Mouse (Mus musculus): Measurements from ENCODE around the gene Ccdc107.
A peak's percentile ranks its signal among the peaks of the same experiment; 100 is the strongest.

Ccdc107 gene

DNA sequence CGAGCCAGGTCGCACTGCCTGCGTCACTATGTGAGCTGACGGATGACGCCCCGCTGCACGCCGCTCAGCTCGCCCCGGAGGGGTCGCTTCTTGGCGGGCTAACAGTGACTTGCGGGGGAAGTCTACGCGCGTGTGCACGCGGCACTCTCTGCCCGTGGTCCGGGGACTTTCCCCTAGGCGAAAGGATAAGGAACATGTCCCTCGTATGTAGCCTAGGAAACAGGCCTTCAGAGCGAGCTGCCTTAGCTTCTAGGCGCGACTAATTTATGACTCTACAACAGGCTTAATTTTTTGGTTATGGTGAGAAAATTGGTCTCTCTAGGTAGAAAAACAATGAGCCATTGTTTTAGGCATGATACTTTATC, at the start of gene Ccdc107:
Gene Ccdc107, plus strand, starts transcription at position 80 of the 365 bp plus-strand sequence.
- DNase-seq: peak; percentile 89 to 96

DNA sequence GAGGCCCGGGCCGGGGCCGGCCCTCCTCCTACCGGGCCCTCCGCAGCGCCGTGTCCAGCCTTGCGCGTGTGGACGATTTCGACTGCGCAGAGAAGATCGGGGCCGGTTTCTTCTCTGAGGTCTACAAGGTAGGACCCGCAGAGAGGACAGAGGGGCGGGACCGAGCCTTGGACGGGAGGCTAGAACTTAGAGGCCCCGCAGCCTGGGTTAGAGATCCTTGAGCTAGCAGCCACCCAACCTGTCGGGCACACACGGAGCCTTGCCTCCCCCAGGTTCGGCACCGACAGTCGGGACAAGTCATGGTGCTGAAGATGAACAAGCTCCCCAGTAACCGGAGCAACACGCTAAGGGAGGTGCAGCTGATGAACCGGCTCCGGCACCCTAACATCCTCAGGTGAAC, 49.2 kb upstream of the Ccdc107 start:
- peak; percentile 51 to 52 for DNase-seq

DNA sequence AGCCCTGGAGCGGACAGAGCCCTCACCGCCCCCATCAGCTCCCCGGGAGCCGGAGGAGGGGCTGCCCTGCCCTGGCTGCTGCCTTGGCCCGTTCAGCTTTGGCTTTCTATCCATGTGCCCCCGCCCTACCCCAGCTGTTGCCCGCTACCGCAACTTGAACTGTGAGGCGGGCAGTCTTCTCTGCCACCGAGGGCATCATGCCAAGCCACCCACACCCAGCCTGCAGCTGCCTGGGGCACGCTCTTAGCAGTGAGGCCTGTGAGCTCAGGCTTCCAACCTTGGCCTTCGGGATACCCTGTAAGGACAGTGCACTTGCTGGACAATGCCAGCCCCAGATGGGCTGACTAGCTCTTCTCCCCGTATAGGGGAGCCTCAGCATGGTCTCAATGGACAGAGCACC, 45.4 kb upstream of the Ccdc107 start:
- DNase-seq: peak in 1 of 2 experiments; percentile 44

- DNase-seq: peak; percentile 72 to 75
Observed at GRCm38 (mm10) chr4:43448554-43448953, 44.1 kb upstream of the Ccdc107 start.

GRCm38 (mm10) chr4:43452315-43452714, 40.4 kb upstream of the Ccdc107 start:
- DNase-seq: no peak

GRCm38 (mm10) chr4:43453413-43453812, 39.3 kb upstream of the Ccdc107 start:
- DNase-seq: no peak

GRCm38 (mm10) chr4:43454041-43454836, 38.5 kb upstream of the Ccdc107 start, which contains the start of gene Cd72:
TSS of gene Cd72 (minus strand) at chr4:43454628.
- peak in 1 of 2 experiments; percentile 31 for DNase-seq

DNA sequence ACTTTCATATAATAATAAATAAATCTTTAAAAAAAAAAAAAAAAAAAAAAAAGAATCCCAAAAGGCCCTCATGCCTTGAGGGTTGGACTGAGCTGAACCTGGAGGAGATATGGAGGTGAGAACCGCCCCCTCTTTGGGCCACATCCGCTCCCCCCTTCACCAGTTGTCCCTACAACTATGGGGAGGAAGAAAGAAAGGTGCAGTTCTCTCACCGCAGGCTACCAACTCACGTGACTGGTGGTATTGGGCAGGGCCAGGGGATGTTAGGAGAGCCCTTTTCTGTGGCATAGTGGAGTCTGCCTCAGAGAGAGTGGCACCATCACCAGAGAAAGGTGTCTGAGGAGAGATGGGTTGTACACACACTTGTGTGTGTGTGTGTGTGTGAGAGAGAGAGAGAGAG, 36.2 kb upstream of the Ccdc107 start:
- no peak for DNase-seq

GRCm38 (mm10) chr4:43457124-43457523, 35.6 kb upstream of the Ccdc107 start:
- no peak for DNase-seq

DNA sequence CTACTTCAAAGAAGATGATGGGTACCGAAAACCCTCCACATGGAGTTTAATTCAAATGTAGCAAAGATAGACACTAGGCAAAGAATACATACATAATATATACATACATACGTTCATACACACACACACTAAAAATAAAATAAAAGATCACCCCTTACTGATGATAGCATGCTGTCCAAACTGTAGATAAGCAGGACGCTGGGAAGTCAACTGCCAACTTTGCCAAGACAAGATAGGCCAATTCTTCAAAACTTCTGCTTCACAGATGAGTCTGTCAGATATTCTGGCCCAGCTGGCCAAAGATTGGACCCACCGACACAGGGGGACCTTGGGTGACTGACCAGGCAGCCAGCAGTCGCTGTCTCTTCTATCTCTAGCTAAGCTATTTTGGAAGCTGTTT, 29.6 kb upstream of the Ccdc107 start:
- DNase-seq: no peak

GRCm38 (mm10) chr4:43465935-43466334, 26.8 kb upstream of the Ccdc107 start:
- no peak for DNase-seq

DNA sequence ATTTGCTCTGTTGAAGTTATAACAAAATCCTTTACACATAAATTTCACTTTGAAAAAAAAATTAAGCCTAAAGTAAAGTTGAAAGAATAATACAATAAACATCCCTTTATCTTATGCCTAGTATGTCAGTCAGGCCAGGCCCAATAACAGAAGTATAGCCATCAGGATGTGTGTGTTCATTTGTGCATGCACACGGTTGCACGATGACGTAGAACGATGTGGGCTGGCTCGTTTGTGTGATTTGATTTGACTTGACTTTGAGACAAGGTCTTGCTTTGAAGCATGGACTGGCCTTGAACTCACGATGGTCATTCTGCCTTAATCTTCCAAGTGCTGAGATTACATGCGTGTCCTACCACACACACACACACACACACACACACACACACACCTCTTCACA, 25.8 kb upstream of the Ccdc107 start:
- DNase-seq: no peak

DNA sequence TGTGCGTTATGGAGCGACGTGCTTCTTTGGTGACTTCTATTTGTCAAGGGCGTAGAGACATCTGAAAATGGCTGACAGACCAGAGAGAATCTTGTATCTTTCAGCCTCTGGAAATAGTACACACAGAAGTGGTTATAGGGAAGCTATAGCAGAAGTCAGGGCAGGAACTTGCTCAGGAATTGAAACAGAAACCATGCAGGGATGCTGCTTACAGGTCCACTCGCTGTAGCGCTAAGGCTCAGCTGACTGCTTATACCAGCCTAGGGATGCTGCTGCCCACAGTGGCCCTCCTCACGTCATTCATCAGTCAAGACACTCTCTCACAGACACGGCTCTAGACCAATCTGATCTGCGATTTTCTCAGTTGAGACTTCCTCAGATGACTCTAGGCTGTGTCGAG, 22.4 kb upstream of the Ccdc107 start:
- no peak for DNase-seq

GRCm38 (mm10) chr4:43473636-43474035, 19.1 kb upstream of the Ccdc107 start:
- DNase-seq: no peak

- DNase-seq: no peak
Observed at GRCm38 (mm10) chr4:43476604-43477003, 16.1 kb upstream of the Ccdc107 start.

- DNase-seq: peak; percentile 89 to 90
Observed at GRCm38 (mm10) chr4:43477857-43478533, 14.7 kb upstream of the Ccdc107 start.

- no peak for DNase-seq
Observed at GRCm38 (mm10) chr4:43478534-43478858, 14.2 kb upstream of the Ccdc107 start.

GRCm38 (mm10) chr4:43478906-43479832, 13.5 kb upstream of the Ccdc107 start:
- DNase-seq: peak; percentile 62 to 87

GRCm38 (mm10) chr4:43480985-43481384, 11.7 kb upstream of the Ccdc107 start:
- DNase-seq: no peak

DNA sequence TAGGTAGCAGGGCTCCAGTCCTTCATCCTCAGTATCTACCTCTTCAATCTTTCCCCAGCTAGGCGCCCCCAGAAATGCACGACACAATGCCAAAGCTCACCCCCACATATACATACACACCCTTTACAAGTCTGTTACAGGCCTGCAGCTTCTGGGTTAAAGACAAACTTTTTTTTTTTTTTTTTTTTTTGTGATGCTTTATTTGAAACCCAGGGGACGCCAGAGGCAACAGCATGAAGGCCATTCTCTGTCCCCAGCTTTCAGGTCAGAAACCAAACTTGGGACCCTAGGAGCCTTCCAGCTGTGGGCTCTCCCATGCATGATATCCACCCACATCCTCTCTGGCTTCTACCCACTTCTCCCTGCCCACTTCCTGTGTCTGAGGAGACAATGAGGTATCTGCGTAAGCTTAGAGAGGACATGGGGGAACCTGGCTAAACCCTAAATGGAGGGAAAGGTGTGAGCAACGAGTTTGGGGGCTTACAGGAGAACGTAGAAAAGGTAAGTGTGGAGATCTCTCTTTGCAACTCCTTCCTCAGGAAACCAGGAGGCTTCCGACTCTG, 10.7 kb upstream of the Ccdc107 start:
- DNase-seq: no peak

DNA sequence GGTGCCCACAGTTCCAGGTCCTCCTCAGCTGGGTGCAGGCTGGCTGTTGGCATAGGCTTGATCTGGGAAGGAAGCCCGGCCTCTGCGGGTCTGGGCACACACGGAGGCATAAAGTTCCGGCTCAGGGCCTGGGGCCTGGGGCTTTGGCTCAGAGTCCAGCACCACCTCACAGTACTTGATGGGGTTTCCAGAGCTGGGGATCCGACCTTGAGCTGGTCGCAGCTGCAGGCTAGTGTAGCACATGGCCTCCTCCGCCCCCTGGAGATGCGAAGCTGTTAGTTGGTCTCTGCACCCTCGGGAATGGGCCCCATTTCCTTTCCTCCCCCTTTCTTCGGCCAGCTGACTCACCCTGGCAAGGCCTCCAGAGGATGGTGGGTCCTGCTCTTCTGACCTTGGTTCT, 10.1 kb upstream of the Ccdc107 start:
- peak; percentile 62 to 74 for DNase-seq

- no peak for DNase-seq
Observed at GRCm38 (mm10) chr4:43483535-43484091, 9.1 kb upstream of the Ccdc107 start, which contains the start of gene Sit1. TSS of gene Sit1 (minus strand) at chr4:43483734.

All from cerebellum, postnatal 14 days (tissue).